Mouse (Mus musculus): ENCODE results near the gene Papolg.
"Not testable (repeated sequence)": the region's sequence is repeated elsewhere in the genome, so short reads cannot be mapped to it uniquely, and the experiment has no call there.

DNA sequence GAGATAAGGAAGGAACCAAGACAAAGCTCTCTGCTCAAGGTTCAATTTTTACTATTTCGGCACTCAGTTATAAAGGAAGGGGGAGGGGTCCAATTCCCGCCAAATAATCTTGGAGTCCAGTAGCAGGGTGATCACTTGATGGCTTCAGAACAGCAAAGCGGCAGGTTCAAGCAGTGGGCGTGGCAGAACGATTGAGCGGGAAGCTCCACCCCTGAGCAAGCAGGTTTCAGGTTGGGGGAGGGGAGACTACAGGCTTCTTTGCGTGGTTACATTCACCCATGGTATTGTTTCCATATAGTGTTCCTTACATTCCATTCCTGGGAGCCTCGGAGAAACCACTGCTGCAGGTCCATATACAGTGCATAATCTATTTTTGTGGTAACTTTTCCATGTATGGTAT lies 33.1 kb upstream of the Papolg start:
- not testable (repeated sequence) for TF ChIP-seq POLR2A (IDR thresholded peaks at IDR 0.05; ENCODE audit: borderline replicate concordance, low read depth, low read length); CTCF (IDR thresholded peaks at IDR 0.05; ENCODE audit: low read depth, low read length)
